Mouse (Mus musculus) telencephalon, adult 2 months (tissue): ENCODE measurements at regions not wholly inside any gene's neighbourhood (a gene's known extent, or its start where the extent isn't known, plus 50 kb on each side); places are given as distances from the start of the nearest gene placed in this dataset.
A peak's percentile ranks its signal among the peaks of the same experiment; 100 is the strongest.

ENCODE experiments used
- DNase-seq: peaks from one replicate; pipeline ENCODE4 v3.0.0-alpha.2; 2011; ENCODE audit warnings: low read depth, low spot score

DNA sequence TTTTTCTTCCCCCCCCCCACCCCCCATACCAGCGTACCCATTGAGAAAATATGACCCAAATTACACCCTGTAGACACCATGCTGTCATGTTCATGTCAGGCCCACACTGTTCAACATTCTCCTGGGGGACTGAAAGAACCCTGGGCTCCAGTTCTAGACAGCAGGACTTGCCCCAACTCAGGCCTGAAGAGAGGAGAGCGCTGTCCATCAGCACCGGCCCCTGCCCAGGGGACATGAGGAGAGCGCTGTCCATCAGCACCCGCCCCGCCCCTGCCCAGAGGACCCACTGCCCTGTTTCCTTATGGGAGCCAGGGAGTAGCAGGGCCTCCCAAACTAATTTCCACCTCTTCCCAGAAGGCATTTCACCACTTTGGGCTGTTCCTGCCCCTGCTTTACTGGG, 241.7 kb upstream of the Cdh4 start:
- DNase-seq, result no peak

DNA sequence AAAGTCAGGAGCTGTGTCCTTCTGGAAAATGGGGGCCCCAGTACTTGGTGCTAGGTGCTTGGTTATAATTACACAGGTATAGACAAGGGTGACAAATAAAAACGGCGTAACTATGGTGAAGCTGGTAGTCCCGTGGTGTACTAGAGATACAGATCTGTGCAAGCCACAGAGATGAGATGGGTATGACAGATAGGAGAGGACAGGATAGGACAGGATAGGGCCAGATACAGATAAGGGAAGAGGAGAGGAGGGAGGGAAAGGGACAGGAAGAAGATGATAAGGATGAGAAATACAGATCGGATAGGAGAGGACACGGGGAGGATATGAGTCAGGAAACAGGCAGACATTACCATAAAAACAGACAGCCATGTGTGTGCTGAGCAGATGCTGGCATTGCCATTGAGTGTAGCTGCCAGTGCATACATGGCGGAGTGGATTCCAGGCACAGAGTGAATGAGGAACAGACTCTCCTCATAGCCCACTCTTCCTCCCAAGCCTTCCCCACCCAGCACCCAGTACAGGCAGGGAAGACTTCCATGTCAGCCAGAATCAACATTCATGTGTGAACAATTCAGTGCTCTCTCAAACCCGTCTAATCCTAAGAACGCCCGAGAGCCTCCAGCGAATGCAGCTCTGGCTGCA, 231.9 kb upstream of the Cdh4 start:
- no peak for DNase-seq

DNA sequence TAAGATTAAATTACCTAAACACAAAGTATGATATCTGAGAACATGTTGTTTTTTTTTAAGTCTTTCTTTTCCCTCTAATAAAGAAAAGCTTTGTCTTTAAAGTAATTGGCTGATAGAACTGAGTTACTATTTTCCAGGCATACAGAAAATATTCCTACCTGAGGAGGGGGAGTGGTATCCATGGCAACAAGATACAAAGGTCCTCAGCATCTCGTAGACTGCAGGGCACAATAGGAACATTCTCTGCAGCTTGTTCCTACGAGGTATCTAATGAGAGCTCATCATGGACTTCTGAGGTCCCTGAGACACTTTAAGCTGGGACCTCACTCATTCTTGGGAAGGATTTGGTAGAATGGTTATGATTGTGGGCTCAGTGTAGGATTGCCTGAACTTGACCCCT, 225.5 kb upstream of the Cdh4 start:
- no peak for DNase-seq

DNA sequence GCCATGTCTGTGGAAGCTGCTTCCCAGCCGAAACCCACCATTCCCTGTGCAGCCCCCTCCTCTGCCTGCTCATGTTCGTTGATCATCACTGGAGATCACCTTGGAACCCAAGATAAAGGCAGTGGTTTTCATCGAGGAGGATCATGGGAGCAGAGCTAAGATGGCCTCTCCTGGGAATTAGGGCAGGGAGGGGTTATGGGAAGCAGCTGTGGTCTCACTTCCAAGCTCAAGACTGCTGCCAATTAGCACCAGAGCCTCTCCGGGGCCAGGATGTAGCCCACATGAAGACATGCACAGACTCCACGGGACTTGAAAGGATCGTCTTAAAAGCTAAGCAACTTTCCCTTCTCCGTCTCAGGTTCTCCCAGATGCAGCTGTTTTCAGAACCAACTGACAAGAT, 214.1 kb upstream of the Cdh4 start:
- DNase-seq, result no peak

DNA sequence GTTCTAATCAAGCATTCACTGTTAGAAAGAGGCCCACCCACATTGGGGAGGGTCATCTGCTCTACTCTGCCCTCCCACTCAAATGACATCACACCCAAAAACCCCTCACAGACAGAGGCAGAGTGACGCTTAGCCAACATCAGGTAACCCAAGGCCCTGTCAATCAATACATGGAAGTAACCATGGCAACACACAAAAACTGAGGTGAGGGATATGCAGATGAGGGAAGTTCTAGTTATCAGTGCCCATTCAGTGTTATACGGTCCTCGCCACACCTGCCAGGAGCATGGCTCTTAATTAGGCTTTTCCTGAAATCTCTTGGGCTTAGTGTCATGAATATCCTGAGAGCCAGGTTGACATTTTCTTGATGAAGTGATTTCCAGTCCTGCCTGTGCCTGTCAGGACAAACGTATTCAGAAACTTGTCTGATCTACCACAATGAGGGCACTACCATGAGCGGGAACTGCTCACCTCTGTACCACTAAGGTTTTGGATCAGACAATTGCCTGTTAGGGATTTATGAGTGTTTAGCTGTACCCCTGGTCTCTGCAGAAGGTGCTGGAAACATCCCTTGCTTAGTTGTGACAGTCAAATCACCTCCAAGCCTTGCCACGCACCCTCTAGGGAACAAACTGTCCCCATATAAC, 210.4 kb upstream of the Cdh4 start:
- no peak for DNase-seq

DNA sequence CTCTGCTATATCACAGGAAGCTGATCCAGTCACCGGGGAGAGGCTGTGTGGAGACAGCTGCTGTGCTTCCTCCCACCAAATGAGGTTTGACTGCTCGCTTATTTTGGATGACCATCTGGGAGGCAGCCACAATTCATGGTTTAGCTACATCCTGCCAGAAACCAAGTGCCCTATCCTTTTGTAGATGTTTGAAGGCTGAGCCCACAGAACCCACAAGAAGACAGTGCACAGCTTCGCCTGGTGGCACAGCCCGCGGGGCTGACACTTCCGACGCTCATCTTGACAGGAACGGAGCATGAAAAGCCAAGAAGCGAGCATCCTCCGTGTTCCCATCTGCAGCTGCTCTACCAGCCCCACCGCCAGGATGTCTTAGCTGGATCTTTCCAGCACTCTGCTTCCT, 204.1 kb upstream of the Cdh4 start:
- DNase-seq, result peak; percentile 76

DNA sequence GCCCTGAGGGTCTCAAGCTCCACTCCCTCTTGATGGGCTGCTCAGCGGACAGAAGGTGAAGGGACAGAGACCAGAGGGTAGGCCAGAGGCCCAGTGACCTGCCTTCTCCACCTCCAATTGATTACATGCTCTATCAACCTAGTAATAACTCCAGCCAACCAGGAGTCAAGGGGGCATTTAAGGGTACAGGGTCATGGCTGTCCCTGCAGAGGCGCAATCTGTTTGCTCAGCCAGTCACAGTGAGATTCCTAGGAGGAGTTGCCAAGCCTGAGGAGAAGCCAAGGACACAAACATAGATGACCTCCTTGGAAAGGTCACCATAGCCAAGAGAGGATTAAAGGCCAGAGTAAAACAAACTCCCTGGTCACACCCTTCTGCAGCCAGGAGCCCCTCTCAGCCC, 181.3 kb upstream of the Cdh4 start:
- DNase-seq, result no peak

DNA sequence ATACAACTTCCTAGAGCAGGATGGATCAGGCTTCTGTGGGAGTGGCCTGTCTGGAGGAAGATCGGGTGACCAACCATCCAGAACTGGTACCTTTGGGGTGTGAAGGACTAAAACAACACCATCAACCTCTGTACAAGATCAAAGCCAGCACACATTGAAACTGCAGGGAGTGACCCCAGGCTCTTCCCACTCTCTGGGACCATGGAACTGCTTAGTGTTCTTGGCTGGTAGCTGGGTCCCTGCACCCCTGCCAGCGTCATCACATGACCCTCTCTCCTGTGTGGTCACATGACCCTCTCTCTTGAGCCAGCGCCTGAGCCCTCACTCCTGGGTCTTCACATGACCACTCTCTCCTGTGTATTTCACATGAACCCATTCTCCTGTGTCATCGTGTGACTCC, 178.3 kb upstream of the Cdh4 start:
- DNase-seq, result no peak

DNA sequence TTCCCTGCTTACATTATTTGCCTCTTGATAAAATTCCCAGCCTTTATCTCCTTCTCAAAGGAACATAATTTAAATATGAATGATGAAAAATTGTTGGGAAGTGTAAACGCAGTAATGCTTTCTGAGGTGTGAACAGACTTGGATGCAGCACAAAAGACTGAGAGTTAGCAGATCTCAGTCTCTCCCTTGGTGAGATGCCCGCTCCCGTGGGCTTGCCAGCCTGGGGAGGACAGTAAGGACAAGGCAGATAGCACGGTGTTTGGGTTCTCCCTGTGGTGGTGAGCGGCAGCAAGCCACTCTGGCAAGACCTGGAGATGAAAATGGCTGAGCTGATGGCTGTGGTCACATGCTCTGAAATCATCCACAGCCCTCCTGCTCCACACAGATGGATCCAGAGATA, 176.8 kb upstream of the Cdh4 start:
- peak; percentile 21 for DNase-seq

DNA sequence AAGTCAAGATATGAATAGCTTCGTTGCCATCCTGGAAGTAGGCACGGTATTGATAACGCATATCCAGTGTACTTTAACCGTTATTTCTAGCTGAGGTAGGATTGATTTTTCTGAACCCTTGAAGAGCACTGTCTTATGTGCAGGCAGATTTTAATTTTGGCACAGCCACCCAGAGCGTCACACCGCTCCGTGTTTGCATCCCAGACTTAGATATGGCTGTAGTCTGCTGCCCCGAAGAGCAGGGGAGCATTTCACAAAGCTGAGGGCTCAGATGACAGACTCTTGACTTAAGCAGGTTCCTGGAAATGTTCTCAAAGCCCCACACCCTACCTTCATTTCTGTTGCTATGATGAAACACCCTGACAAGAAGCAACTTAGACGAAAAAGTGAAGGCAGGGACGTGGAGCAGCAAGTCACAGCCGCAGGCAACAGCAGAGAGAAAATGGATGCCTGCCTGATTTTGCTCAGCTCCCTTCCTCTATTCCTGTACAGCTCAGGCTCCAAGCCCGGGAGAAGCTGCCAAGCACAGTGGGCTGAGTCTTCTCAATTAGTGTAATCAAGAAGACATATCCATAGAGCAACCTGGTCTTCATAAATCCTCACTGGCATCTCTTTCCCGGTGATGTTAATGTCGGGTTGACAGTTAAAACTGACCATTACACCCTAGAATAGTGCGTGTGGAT, 164.9 kb upstream of the Cdh4 start:
- peak; percentile 19 for DNase-seq

DNA sequence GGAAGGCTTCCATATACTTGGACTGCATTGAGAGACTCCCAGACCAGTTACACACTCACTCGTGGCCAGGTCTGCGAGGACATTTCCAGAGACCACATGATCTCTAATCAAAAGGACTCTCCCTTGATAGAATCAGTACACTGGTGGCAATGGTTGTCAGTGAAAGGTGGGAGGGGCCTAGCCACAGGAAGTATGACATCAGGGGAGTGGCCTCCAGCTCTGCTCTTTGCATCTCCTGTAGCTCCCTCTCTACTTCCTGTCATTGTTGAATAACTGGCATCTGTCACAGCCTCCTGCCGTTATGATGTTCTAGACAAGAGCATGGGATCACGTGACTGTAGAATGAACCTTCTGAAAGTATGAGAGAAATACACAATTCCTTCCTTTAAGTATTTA, 164.3 kb upstream of the Cdh4 start:
- no peak for DNase-seq

DNA sequence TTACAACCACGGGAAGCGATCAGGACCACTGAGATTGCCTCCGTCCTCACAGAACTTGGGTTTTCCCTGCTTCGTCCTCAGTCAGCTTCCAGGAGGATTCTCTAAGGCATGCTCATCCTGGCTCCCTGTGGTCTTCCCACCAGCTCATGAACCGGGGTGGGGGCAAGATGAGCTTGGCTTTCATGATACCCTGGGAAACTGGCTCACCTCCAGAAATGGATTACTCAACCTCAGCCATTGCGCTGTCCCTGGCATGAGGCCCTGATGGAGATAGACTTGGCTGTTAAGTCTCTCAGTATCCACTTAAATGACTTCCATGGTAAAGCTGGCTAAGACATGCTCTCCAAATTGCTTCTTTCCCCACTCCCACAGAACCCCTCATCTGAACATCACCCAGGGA, 160.0 kb upstream of the Cdh4 start:
- DNase-seq, result no peak

DNA sequence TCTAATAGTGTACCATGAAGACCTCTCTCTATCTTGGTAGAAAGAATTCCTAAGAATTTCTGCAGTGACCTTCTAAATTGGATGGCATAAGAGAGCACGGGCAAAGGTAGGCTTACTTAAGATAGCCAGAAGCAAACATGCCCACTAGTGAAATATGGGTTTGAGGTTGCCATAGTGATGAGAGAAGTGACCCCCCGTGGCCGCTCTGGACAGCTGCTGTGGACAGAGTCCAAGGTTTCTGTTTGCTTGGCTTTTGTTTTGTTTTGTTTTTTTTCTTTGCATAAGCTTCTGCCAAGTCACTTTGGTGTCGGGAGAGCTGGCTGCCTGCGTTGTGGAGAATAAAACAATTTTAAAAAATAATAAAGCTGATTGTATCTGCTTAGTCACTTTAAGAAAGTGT, 151.8 kb upstream of the Cdh4 start:
- no peak for DNase-seq

DNA sequence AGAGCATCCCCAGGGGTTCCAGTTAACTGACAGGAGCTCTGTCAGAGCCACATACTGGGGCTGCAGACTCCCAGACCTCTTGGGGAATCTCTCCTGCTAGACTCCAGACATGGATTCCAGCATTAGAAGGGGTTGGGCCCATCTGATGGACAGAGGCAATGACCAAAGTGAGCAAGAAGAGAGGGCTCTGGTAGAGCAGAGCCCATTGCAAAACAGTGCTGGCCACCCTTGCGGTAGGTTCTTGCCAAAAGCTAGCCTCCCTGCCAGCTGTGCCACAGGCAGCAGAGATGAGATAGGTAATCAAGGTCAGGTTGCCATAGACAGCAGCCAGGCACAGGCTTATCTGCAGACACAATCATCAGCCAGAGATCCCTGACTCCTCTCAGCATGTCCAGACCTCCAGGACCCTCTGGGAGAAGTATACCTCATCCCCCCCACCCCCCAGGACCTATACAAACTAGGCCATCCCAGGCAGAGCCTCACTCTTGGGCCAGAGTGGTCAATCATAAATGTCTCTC, 151.1 kb upstream of the Cdh4 start:
- DNase-seq, result no peak

DNA sequence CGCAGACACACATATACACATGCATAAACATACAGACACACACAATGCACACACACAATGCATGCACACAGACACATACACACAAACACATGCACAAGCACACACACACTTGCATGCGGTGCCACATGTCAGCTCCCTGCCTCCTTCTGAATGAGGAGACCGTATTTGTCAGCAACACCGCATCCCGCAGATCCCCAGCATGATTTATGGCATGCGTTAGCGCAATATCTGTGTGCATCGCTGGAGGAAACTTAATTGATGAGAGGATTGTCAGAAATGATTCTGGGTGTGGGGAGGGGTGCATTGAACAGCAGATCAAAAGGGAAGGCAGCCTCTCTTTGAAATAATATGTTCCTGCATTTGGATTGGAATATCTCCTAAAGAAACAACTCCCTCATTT, 150.3 kb upstream of the Cdh4 start:
- DNase-seq, result no peak

DNA sequence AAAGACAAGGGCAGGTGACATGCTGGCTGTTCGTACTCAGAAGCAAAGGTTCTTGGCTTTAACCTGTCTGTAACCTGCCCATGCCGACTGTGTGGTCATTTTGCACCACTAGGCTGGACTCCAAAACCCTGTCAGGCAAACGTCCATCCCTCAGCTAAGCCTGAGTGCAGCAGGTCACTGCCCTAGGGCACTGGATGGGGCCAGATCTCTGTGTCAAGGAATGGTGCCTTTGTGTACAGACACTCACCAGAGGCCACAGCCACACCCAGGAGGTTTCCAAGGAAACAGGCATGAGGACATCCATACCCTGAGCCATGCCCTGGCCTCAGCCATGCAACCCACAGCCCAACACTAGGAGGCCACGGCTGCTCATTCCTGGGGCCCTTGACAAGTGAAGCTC, 149.7 kb upstream of the Cdh4 start:
- no peak for DNase-seq

DNA sequence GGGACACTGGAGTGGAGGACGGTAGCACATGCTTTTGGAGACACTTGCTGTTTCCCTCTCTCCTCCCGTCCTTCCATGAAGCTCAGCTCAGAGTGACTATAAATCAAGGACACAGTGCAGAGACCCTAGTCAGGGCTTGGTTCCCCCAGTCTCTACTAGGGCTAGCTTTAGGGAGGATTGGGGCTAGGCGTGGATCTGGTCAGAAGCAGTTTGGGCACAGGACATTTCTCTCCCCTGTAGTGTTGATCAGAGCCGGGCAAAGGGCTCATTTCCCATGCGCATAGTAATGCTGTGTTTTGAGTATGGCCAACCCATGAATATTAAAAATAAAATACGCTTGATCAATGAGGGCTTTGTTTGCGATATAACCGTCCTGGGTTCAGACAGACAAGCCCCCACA, 149.1 kb upstream of the Cdh4 start:
- no peak for DNase-seq

DNA sequence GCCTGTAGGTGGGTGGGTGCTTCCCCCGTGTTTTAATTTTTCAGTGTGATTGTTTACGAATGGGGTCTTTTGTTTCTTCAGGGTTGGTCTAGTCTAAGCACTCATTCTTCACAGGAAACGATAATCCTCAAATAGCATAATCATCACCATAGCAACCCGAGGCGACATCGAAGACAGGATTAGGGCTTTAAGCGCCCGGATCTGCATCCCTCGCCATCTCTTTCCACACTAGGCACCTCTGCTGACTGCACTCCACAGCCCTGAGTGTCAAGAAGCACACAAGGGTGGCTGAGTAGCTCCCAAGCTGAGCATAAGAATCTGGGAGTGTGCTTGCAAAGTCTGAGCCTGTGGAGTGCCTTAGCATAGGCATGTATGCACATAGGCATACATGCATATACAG, 145.2 kb upstream of the Cdh4 start:
- DNase-seq, result no peak

DNA sequence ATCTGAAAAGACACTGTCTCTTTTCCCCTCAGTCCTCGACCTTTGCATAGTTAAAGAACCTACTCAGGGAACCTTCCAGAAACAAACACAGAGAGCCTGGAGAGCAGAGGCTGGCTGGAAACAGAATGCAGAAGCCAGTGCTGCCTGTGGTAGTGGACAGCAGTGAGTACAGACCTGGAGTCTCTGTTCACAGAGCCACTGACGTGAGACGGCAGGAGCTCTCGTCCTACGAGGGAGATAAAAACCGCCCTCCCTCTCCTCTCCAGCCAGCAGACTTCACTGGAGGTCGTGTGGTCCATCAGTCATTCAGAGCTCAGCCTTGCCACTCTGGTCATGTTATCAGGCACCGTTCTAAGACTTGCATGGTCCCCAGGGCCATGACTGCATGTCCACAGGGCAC, 138.5 kb upstream of the Cdh4 start:
- no peak for DNase-seq

DNA sequence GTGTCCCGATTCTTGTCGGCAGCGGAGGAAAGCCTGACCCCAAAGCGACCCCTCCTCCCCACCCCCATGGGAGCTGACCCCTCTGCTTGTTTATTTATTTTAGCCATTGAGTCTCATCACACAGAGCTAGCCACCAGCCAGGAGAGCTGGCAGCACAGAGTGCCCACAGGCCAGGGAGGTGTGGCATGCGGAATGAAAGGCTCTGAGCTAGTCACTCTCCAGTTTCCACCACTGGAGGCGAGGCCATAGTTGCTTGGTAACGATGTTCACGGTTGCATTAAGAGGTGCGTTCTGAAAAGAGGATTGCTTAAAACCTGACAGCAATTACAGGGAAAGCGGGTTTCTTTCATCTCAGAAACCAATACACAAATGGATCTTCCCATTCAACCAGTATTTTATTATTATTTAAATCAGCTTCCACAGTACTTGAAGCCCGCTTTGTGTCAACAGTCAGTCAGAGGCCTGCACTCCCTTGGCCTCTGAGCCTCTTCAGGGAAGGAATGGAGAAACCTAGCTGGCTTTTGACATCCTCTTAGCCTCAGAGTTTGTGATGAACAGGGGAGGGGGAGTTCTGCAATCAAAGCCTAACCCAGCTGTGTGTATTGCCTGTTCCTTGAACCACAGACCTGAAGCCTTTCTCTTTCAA, 134.8 kb upstream of the Cdh4 start:
- no peak for DNase-seq

DNA sequence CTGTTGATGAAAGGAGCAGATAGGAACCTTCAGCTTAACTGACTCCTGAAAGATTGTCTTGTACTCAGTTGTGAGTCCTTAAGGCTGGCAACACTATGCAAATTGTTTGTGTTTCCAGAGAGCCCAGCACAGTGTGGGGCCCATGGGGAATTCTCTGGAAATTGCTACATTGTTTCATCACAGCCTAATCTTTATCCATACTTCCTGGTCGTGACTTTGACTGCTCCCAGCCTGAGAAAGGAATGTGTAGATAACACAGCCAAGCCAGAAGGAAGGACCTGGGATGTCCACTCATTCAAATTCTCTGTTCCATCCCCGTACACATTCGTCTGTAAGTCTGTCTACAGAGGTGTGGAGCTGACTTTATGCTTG, 134.3 kb upstream of the Cdh4 start:
- DNase-seq, result no peak

DNA sequence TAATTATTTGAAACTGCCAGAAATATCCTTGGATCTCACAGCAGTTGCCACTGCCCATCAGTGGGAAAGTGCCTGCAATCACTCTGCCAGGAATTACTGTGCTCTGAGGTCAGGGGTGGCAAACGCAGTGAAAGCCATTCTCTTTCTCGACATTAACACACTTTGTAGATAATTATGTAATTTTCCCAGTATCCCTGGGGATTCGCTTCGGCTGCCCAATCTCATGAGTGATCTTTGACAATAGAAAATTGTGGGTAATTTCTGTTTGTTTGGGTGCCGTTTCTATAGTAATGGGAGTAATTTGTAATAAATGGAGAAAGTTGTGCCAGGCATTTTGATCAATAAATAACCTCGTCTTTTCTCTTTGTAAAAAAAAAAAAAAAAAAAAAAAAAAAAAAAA, 124.2 kb upstream of the Cdh4 start:
- DNase-seq, result no peak

DNA sequence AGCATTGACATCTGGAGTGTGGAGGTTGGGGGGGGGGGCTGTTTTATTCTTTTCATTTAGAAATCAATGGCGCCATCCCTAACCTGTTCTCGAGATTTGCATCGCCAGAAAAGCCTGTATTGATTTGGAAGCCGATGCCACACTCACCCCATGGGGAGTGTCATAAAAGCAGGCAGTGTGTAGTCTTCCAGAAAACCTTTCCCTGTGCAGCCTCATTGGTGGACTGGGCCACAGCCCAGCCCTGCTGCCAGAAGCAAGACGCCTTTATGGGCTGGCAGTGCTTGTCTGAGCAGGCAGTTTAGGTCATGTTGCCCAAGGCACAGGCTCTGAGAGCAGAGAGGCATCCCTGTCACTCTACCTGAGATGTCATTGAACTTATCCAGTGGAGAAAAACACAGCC, 117.0 kb upstream of the Cdh4 start:
- DNase-seq, result no peak
